Comparison of ENCODE assay signal across 11 mouse cellular contexts in the genomic region with DNA sequence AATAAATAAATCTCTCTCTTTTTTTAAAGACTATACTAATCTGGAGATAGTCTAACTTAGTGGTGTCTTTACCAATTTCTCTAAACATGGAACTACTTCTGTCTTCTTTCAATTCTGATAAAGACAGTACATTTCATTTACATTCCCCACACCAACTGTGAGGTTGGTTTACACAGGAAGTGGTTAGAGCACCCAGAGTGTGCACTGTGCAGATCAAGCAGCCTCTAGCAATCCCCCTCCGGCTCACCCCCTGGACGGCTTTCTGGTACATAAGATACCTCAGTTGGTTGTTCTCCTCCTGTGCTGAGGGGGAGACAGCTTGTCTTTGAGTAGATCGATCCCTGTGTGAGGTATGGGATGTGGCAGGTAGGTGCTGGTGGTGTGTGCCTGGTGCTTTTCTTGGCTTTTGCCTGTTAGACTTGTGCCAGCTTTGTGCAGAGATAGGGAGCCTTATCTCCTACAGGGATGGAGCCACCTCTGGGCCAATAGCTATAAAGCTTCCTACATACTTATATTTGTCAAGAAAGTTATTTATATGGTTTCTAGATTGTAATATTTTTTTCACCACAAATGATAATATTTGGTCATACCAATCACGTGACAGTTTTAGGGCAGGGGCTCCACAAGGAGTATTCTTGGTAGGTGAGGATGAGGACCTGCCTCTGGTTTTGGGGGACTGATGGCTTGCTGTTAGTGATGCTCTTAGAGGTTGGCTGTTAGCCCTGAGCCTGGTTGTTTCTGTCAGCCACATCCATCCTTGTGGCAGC. TPM values are rescaled to one million over a fixed set of nuclear protein-coding genes. Genes with fewer than 3 reads are reported as not detected.
DNase-seq lines count a peak whose midpoint lies in the region; ATAC-seq and TF ChIP-seq lines count a peak whose summit lies in the region.
"Had no signal": no experiment of that assay in that cellular context is flagged by ENCODE, and none has a peak within 500 bp of the region (broad histone marks: within the 10 kb centered on the region; RNA-seq: fewer than 3 reads in every experiment).

No protein-coding gene starts in this region.

- no peak overlapping the region for H3K9ac ChIP-seq in liver, embryonic 12.5 days
- no peak overlapping the region for H3K9ac ChIP-seq in forebrain, embryonic 15.5 days (replicated peaks)
- H3K9ac ChIP-seq: stomach, embryonic 15.5 days had no signal

- TF ChIP-seq CTCF in left cerebral cortex, adult 2 months (IDR thresholded peaks at IDR 0.05): no peak

- peak; percentile 78 for ATAC-seq in liver, embryonic 12.5 days
- ATAC-seq in neutrophil, adult 5-6 weeks (ENCODE audit: extremely low read depth, insufficient number of reproducible peaks, low FRiP score, poor library complexity, severe bottlenecking): peak; percentile 50; the same call in 1 of the 2 replicates
- ATAC-seq in forebrain, embryonic 15.5 days (replicated peaks): no peak
- ATAC-seq: intestine, embryonic 16.5 days had no signal

- H3K4me2 ChIP-seq in liver, embryonic 12.5 days: peak overlapping the region; percentile 31
- no peak overlapping the region for H3K4me2 ChIP-seq in forebrain, embryonic 15.5 days (replicated peaks)
- H3K4me2 ChIP-seq: stomach, embryonic 15.5 days had no signal

- DNase-seq in B cell, adult 2 months: peak; percentile 10 to 18
- DNase-seq in T-cell, adult 2 months (ENCODE audit: low spot score): peak; percentile 80
- DNase-seq in adrenal gland, postnatal 4 days (ENCODE audit: low spot score in 2 of 2): no peak
- no peak for DNase-seq in left cerebral cortex, adult 2 months (ENCODE audit: extremely low spot score in 1 of 2, low spot score in 2 of 2)
- no peak for DNase-seq in cerebellum, adult 9-11 months
- DNase-seq: gastrocnemius, postnatal 14 days had no signal

- H3K4me1 ChIP-seq in liver, embryonic 12.5 days: peaks cover 28% of the 10 kb centered on the region
- no peaks in the 10 kb centered on the region for H3K4me1 ChIP-seq in forebrain, embryonic 15.5 days
- H3K4me1 ChIP-seq: stomach, embryonic 15.5 days had no signal

- H3K36me3 ChIP-seq in liver, embryonic 12.5 days: peaks cover 24% of the 10 kb centered on the region
- no peaks in the 10 kb centered on the region for H3K36me3 ChIP-seq in forebrain, embryonic 15.5 days
- H3K36me3 ChIP-seq: stomach, embryonic 15.5 days had no signal

- H3K27me3 ChIP-seq in liver, embryonic 12.5 days (replicated peaks): no peaks in the 10 kb centered on the region
- no peaks in the 10 kb centered on the region for H3K27me3 ChIP-seq in forebrain, embryonic 15.5 days
- H3K27me3 ChIP-seq: stomach, embryonic 15.5 days had no signal

- H3K27ac ChIP-seq in liver, embryonic 12.5 days: peak overlapping the region; percentile 47; the same call in 1 of the 2 replicates
- no peak overlapping the region for H3K27ac ChIP-seq in forebrain, embryonic 15.5 days (replicated peaks)
- H3K27ac ChIP-seq in left cerebral cortex, adult 2 months: no peak overlapping the region
- H3K27ac ChIP-seq: stomach, embryonic 15.5 days had no signal

- H3K4me3 ChIP-seq in liver, embryonic 12.5 days: no peak overlapping the region
- H3K4me3 ChIP-seq in forebrain, embryonic 15.5 days: no peak overlapping the region
- H3K4me3 ChIP-seq in left cerebral cortex, adult 2 months: no peak overlapping the region
- H3K4me3 ChIP-seq: stomach, embryonic 15.5 days had no signal

- 22% methylated on average over 4 of the region's 4 CpGs for WGBS in liver, embryonic 12.5 days (ENCODE audit: insufficient replicate concordance)
- 93% methylated on average over 4 of the region's 4 CpGs for WGBS in forebrain, embryonic 15.5 days

- H3K9me3 ChIP-seq in liver, embryonic 12.5 days (replicated peaks): no peaks in the 10 kb centered on the region
- no peaks in the 10 kb centered on the region for H3K9me3 ChIP-seq in forebrain, embryonic 15.5 days
- H3K9me3 ChIP-seq: stomach, embryonic 15.5 days had no signal

- intact Hi-C loops in left cerebral cortex, adult 2 months (cut with DNase I): no loop called here

RNA-seq across cellular contexts. Expression of a gene that starts 40.6 kb away (rescaled TPM):
- polyA plus RNA-seq in liver, embryonic 12.5 days (2016; fragmentation: Nextera tagmentation; extraction: Ambion mirVana): 0.24 and 0.35 TPM in 2 replicates
- total RNA-seq in neutrophil, adult 5-6 weeks (2017): not detected in 2 replicates
- polyA plus RNA-seq in forebrain, embryonic 15.5 days (2015; fragmentation: Nextera tagmentation; extraction: Ambion mirVana): 0.41 and 0.45 TPM in 2 replicates
- total RNA-seq in adrenal gland, postnatal 4 days (2021): 1 to 10 TPM in 1 of 2 experiments, under 1 TPM in 1; 0.70 to 1.0 TPM
- total RNA-seq in left cerebral cortex, adult 2 months (2021): under 1 TPM; 0.09 to 0.16 TPM
- total RNA-seq: gastrocnemius, postnatal 14 days had no signal

Comparison
In these comparisons a context has a peak if more than half of its experiments do, and no peak if none do; other contexts are left out.
1. DNase-seq: peak in B cell, adult 2 months (2 of 2) and T-cell, adult 2 months (single experiment); none in adrenal gland, postnatal 4 days (0 of 2), left cerebral cortex, adult 2 months (0 of 2) and cerebellum, adult 9-11 months (single experiment).